Mouse (Mus musculus) lung, adult 2 months (tissue): ENCODE measurements around the gene Eef1b2.

Source experiments
- CTCF ChIP-seq: fragments of 200-500 bp; IDR thresholded peaks from 2 replicates; pipeline ENCODE4 v1.5.1; 2011; ENCODE audit warnings: mild to moderate bottlenecking, low read length, control low read depth; ENCODE audit not compliant: insufficient read depth
- POLR2A ChIP-seq: fragments of 200-500 bp; IDR thresholded peaks from 2 replicates; pipeline ENCODE4 v1.6.1; 2011; ENCODE audit warnings: low read depth, mild to moderate bottlenecking, control low read depth, low read length, borderline replicate concordance; ENCODE audit errors: extremely low read depth

DNA sequence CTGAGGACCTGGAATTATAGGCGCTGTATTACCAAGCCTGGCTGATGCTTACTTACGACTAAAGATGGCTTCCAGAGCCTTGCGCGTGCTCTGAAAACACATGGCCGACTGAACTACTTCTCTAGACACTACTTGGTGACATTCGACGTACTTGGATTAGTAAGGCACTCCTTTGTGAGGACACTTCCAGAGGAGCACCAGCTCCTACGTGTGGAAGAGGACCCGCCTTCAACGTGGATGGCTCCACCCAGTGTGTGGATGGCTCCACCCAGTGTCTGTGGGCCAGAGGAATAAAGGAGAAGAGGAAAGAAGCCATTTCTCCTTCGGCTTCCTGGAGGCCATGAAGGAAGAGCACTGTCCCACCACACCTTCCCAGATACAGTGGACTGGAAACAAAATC, 44.9 kb upstream of the Eef1b2 start:
- TF ChIP-seq CTCF (no peak), POLR2A (no peak)
